Mouse (Mus musculus) urinary bladder, postnatal 14 days (tissue): Measurements from ENCODE around the gene Hid1.

ENCODE experiments used
- DNase-seq: peaks from one replicate; pipeline ENCODE4 v3.0.0; 2021; ENCODE audit warnings: low spot score

Hid1 gene

GRCm38 (mm10) chr11:115336115-115336514 is 31.4 kb downstream of the Hid1 start:
- DNase-seq = no peak

- peak; percentile 61 for DNase-seq
Observed at GRCm38 (mm10) chr11:115335223-115335622, 32.3 kb downstream of the Hid1 start.

- DNase-seq = no peak
Observed at GRCm38 (mm10) chr11:115334531-115334930, 33.0 kb downstream of the Hid1 start, which contains the start of gene Otop3. Gene Otop3 (plus strand): TSS chr11:115334731.

GRCm38 (mm10) chr11:115329339-115329738 is 38.2 kb downstream of the Hid1 start:
- no peak for DNase-seq

- no peak for DNase-seq
Observed at GRCm38 (mm10) chr11:115326730-115327129, 40.8 kb downstream of the Hid1 start.

GRCm38 (mm10) chr11:115323354-115323753 is 44.2 kb downstream of the Hid1 start:
- no peak for DNase-seq

GRCm38 (mm10) chr11:115321906-115322693 is 45.5 kb downstream of the Hid1 start, which contains the start of gene Ush1g:
Gene Ush1g (minus strand): TSS chr11:115322041.
- peak; percentile 54 for DNase-seq

- DNase-seq = no peak
Observed at GRCm38 (mm10) chr11:115319704-115320383, 47.7 kb downstream of the Hid1 start.

- no peak for DNase-seq
Observed at GRCm38 (mm10) chr11:115318245-115319027, 49.1 kb downstream of the Hid1 start.

GRCm38 (mm10) chr11:115317204-115317603 is 50.4 kb downstream of the Hid1 start:
- DNase-seq = no peak

- no peak for DNase-seq
Observed at GRCm38 (mm10) chr11:115314249-115314648, 53.3 kb downstream of the Hid1 start.

GRCm38 (mm10) chr11:115308781-115309180 is 58.8 kb downstream of the Hid1 start:
- no peak for DNase-seq

- DNase-seq = no peak
Observed at GRCm38 (mm10) chr11:115306863-115307262, 60.7 kb downstream of the Hid1 start, which contains the start of gene Otop2. Gene Otop2 (plus strand): TSS chr11:115307163.

- DNase-seq = peak; percentile 43
Observed at GRCm38 (mm10) chr11:115303167-115303566, 64.4 kb downstream of the Hid1 start.

- no peak for DNase-seq
Observed at GRCm38 (mm10) chr11:115301351-115301750, 66.2 kb downstream of the Hid1 start.

GRCm38 (mm10) chr11:115300745-115301144 is 66.8 kb downstream of the Hid1 start:
- no peak for DNase-seq

GRCm38 (mm10) chr11:115298160-115298559 is 69.4 kb downstream of the Hid1 start:
- no peak for DNase-seq
